Mouse (Mus musculus) limb, embryonic 14.5 days (tissue): ENCODE measurements at regions not wholly inside any gene's neighbourhood (a gene's known extent, or its start where the extent isn't known, plus 50 kb on each side); places are given as distances from the start of the nearest gene placed in this dataset.

Experiments
- ATAC-seq: fragments of 200-750 bp; cut with Nextera tagmentation; 2 replicates; pipeline ENCODE4 v1.8.0; 2017; ENCODE audit warnings: low read depth, moderate number of reproducible peaks, moderate TSS enrichment; ENCODE audit not compliant: low FRiP score
- DNase-seq: peaks from one replicate; pipeline ENCODE4 v3.0.0-alpha.2; 2015; ENCODE audit warnings: low spot score
- H3K27ac ChIP-seq: fragments of 300-500 bp; sonication (generic); replicated peaks from 2 replicates; pipeline ENCODE4 v1.5.1; 2014; ENCODE audit warnings: low read depth, mild to moderate bottlenecking, low read length, moderate library complexity, mixed read lengths
- H3K27me3 ChIP-seq: fragments of 300-500 bp; sonication (generic); 2 replicates; pipeline ENCODE4 v1.6.1; 2014; ENCODE audit warnings: low read length, mixed read lengths; ENCODE audit not compliant: control insufficient read depth, insufficient read depth
- H3K36me3 ChIP-seq: fragments of 300-500 bp; sonication (generic); 2 replicates; pipeline ENCODE4 v1.6.1; 2014; ENCODE audit warnings: mild to moderate bottlenecking, low read length, moderate library complexity, mixed read lengths; ENCODE audit not compliant: control insufficient read depth, insufficient read depth
- H3K4me1 ChIP-seq: fragments of 300-500 bp; sonication (generic); 2 replicates; pipeline ENCODE4 v1.6.1; 2014; ENCODE audit warnings: antibody characterized with exemption, low read length, mixed read lengths; ENCODE audit not compliant: control insufficient read depth, insufficient read depth
- H3K4me2 ChIP-seq: fragments of 300-500 bp; sonication (generic); replicated peaks from 2 replicates; pipeline ENCODE4 v1.6.1; 2014; ENCODE audit warnings: low read depth, mild to moderate bottlenecking, low read length, moderate library complexity; ENCODE audit not compliant: severe bottlenecking
- H3K4me3 ChIP-seq: fragments of 300-500 bp; sonication (generic); replicated peaks from 2 replicates; pipeline ENCODE4 v1.5.1; 2014; ENCODE audit warnings: low read length
- H3K9ac ChIP-seq: fragments of 300-500 bp; sonication (generic); 2 replicates; pipeline ENCODE4 v1.6.1; 2014; ENCODE audit warnings: mild to moderate bottlenecking, low read depth, low read length, moderate library complexity; ENCODE audit not compliant: severe bottlenecking
- H3K9me3 ChIP-seq: fragments of 300-500 bp; sonication (generic); 2 replicates; pipeline ENCODE4 v1.6.1; 2016; ENCODE audit warnings: low read length; ENCODE audit not compliant: control insufficient read depth
- POLR2A ChIP-seq: fragments of 200-500 bp; IDR thresholded peaks from 2 replicates; pipeline ENCODE4 v1.8.0; 2012; ENCODE audit warnings: inconsistent platforms, mild to moderate bottlenecking, moderate library complexity, borderline replicate concordance; ENCODE audit not compliant: insufficient read depth, insufficient read length; ENCODE audit errors: extremely low read depth
- WGBS: fragments of 180-500 bp; shearing (Covaris S2); extraction: QIAGEN DNeasy Blood & Tissue Kit; methylation state at CpG from one replicate; pipeline ENCODE4 v1.1.7; 2014; 5-methylcytosine and 5-hydroxymethylcytosine counted together

GRCm38 (mm10) chr13:102108916-102109315 lies 340.9 kb upstream of the Pik3r1 start:
- no peak for DNase-seq
- Histone ChIP-seq H3K36me3 (no peaks in the 10 kb centered on the region), H3K9ac (no peak overlapping the region), H3K4me3 (no peak overlapping the region), H3K27ac (no peak overlapping the region), H3K4me1 (no peaks in the 10 kb centered on the region), H3K4me2 (no peak overlapping the region), H3K27me3 (no peaks in the 10 kb centered on the region), H3K9me3 (no peaks in the 10 kb centered on the region)
- 93% methylated on average over 3 of the region's 3 CpGs for WGBS
- no peak for TF ChIP-seq POLR2A
- no peak for ATAC-seq

GRCm38 (mm10) chr13:102113941-102114340 lies 345.9 kb upstream of the Pik3r1 start:
- no peak overlapping the region for H3K27ac ChIP-seq
- no peaks in the 10 kb centered on the region for H3K4me1 ChIP-seq
- H3K9me3 ChIP-seq, result no peaks in the 10 kb centered on the region
- H3K36me3 ChIP-seq, result no peaks in the 10 kb centered on the region
- no peaks in the 10 kb centered on the region for H3K27me3 ChIP-seq
- no peak for TF ChIP-seq POLR2A
- no peak overlapping the region for H3K9ac ChIP-seq
- H3K4me2 ChIP-seq, result no peak overlapping the region
- ATAC-seq, result no peak
- WGBS, result 82% methylated on average over 5 of the region's 5 CpGs
- H3K4me3 ChIP-seq, result no peak overlapping the region
- no peak for DNase-seq

GRCm38 (mm10) chr13:102122341-102122740 lies 354.3 kb upstream of the Pik3r1 start:
- Histone ChIP-seq H3K27me3 (no peaks in the 10 kb centered on the region), H3K4me3 (no peak overlapping the region), H3K4me1 (no peaks in the 10 kb centered on the region), H3K4me2 (no peak overlapping the region), H3K9me3 (no peaks in the 10 kb centered on the region), H3K36me3 (no peaks in the 10 kb centered on the region), H3K9ac (no peak overlapping the region), H3K27ac (no peak overlapping the region)
- TF ChIP-seq POLR2A, result no peak
- WGBS, result 90% methylated on average over 6 of the region's 6 CpGs
- no peak for DNase-seq
- ATAC-seq, result no peak

- H3K4me3 ChIP-seq, result no peak overlapping the region
- TF ChIP-seq POLR2A, result no peak
- no peak overlapping the region for H3K27ac ChIP-seq
- 83% methylated on average over 4 of the region's 4 CpGs for WGBS
- no peaks in the 10 kb centered on the region for H3K9me3 ChIP-seq
- H3K9ac ChIP-seq, result no peak overlapping the region
- no peaks in the 10 kb centered on the region for H3K27me3 ChIP-seq
- no peaks in the 10 kb centered on the region for H3K36me3 ChIP-seq
- no peaks in the 10 kb centered on the region for H3K4me1 ChIP-seq
- DNase-seq, result no peak
- H3K4me2 ChIP-seq, result no peak overlapping the region
- ATAC-seq, result no peak
These were observed 360.0 kb upstream of the Pik3r1 start for GRCm38 (mm10) chr13:102127933-102128430.

- Histone ChIP-seq H3K4me2 (no peak overlapping the region), H3K27me3 (no peaks in the 10 kb centered on the region), H3K36me3 (no peaks in the 10 kb centered on the region), H3K9me3 (no peaks in the 10 kb centered on the region), H3K27ac (no peak overlapping the region), H3K4me1 (no peaks in the 10 kb centered on the region), H3K9ac (no peak overlapping the region), H3K4me3 (no peak overlapping the region)
- DNase-seq (no peak), ATAC-seq (no peak)
- no peak for TF ChIP-seq POLR2A
- 67% methylated on average over 2 of the region's 2 CpGs for WGBS
These were observed 363.4 kb upstream of the Pik3r1 start for GRCm38 (mm10) chr13:102131459-102131858.

GRCm38 (mm10) chr13:102132154-102132553 lies 364.1 kb upstream of the Pik3r1 start:
- no peak overlapping the region for H3K27ac ChIP-seq
- DNase-seq (no peak), ATAC-seq (no peak)
- H3K4me1 ChIP-seq, result no peaks in the 10 kb centered on the region
- no peak overlapping the region for H3K9ac ChIP-seq
- no peak overlapping the region for H3K4me3 ChIP-seq
- TF ChIP-seq POLR2A, result no peak
- no peak overlapping the region for H3K4me2 ChIP-seq
- no peaks in the 10 kb centered on the region for H3K9me3 ChIP-seq
- WGBS, result 67% methylated on average over 5 of the region's 5 CpGs
- no peaks in the 10 kb centered on the region for H3K27me3 ChIP-seq
- no peaks in the 10 kb centered on the region for H3K36me3 ChIP-seq
